Mouse (Mus musculus): ENCODE data around the gene Gm20865.
"Not testable (repeated sequence)": the region's sequence is repeated elsewhere in the genome, so short reads cannot be mapped to it uniquely, and the experiment has no call there.

Gene Gm20865

DNA sequence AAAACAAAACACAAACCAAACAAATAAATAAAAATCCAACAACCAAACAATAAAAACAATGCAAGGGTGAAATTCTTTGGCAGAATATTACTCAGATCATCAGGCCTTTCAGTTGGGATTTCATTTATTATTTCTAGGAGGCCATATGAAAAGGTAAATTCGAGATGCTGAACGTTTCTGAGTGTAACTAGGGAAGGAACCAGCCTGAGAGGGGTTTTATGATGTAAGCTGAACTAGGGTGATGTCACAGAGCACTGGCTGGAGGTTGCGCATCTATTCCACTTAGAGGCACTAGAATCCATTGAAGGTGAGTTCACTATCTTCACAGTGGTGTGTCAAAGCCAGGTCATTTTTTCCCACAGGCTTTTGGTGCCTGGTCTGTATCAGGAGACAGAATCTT lies at the start of gene Gm20865:
Gm20865 (plus strand) TSS at position 301 of the 400 bp plus-strand sequence.
- DNase-seq (ENCODE audit: low spot score in 2 of 2): not testable (repeated sequence)
